Mouse (Mus musculus): ENCODE results near the gene Gm3409. TPM values are rescaled to one million over a fixed set of nuclear protein-coding genes. Genes with fewer than 3 reads are reported as not detected.
"Not testable (repeated sequence)": the region's sequence is repeated elsewhere in the genome, so short reads cannot be mapped to it uniquely, and the experiment has no call there.

The Gm3409 gene
- polyA plus RNA-seq, 1 experiment = not detected

- Histone ChIP-seq H3K27ac (ENCODE audit: insufficient read depth, low read depth, low read length) (no peak overlapping the region), H3K4me1 (ENCODE audit: control insufficient read depth, insufficient read depth, insufficient read length, low read length) (no peaks in the 10 kb centered on the region), H3K4me3 (ENCODE audit: low read depth, low read length) (no peak overlapping the region), H3K27me3 (ENCODE audit: control insufficient read depth, insufficient read depth, low read length) (no peaks in the 10 kb centered on the region), H3K36me3 (ENCODE audit: control insufficient read depth, insufficient read depth, low read length) (no peaks in the 10 kb centered on the region)
- 63% methylated on average over 4 of the region's 4 CpGs for WGBS
- TF ChIP-seq CTCF (IDR thresholded peaks at IDR 0.05; ENCODE audit: extremely low read depth, insufficient read length, insufficient replicate concordance, low read depth, low read length) (peak; percentile 30; the same call in 1 of the 2 replicates), POLR2A (IDR thresholded peaks at IDR 0.05; ENCODE audit: low read depth, low read length) (no peak)
These were observed 29.6 kb downstream of the Gm3409 start for GRCm38 (mm10) chr5:146567054-146567453.

GRCm38 (mm10) chr5:146570179-146570578 lies 32.7 kb downstream of the Gm3409 start:
- H3K4me1 ChIP-seq (ENCODE audit: control insufficient read depth, insufficient read depth, insufficient read length, low read length); H3K4me3 ChIP-seq (ENCODE audit: low read depth, low read length); H3K36me3 ChIP-seq (ENCODE audit: control insufficient read depth, insufficient read depth, low read length); H3K27ac ChIP-seq (ENCODE audit: insufficient read depth, low read depth, low read length); H3K27me3 ChIP-seq (ENCODE audit: control insufficient read depth, insufficient read depth, low read length): not testable (repeated sequence)
- WGBS = 81% methylated on average over 6 of the region's 6 CpGs

- H3K36me3 ChIP-seq (ENCODE audit: control insufficient read depth, insufficient read depth, low read length); H3K4me3 ChIP-seq (ENCODE audit: low read depth, low read length); H3K27ac ChIP-seq (ENCODE audit: insufficient read depth, low read depth, low read length); H3K27me3 ChIP-seq (ENCODE audit: control insufficient read depth, insufficient read depth, low read length); H3K4me1 ChIP-seq (ENCODE audit: control insufficient read depth, insufficient read depth, insufficient read length, low read length): not testable (repeated sequence)
- WGBS = 37% methylated on average over 6 of the region's 6 CpGs
These were observed 34.6 kb downstream of the Gm3409 start for GRCm38 (mm10) chr5:146571830-146572734.

- not testable (repeated sequence) for H3K4me3 ChIP-seq (ENCODE audit: low read depth, low read length); H3K4me1 ChIP-seq (ENCODE audit: control insufficient read depth, insufficient read depth, insufficient read length, low read length); H3K27ac ChIP-seq (ENCODE audit: insufficient read depth, low read depth, low read length); H3K36me3 ChIP-seq (ENCODE audit: control insufficient read depth, insufficient read depth, low read length); H3K27me3 ChIP-seq (ENCODE audit: control insufficient read depth, insufficient read depth, low read length)
- WGBS = 89% methylated on average over 4 of the region's 4 CpGs
These were observed 35.2 kb downstream of the Gm3409 start for GRCm38 (mm10) chr5:146572735-146573042.

- Histone ChIP-seq H3K4me3 (ENCODE audit: low read depth, low read length) (no peak overlapping the region), H3K4me1 (ENCODE audit: control insufficient read depth, insufficient read depth, insufficient read length, low read length) (no peaks in the 10 kb centered on the region), H3K36me3 (ENCODE audit: control insufficient read depth, insufficient read depth, low read length) (no peaks in the 10 kb centered on the region), H3K27ac (ENCODE audit: insufficient read depth, low read depth, low read length) (no peak overlapping the region), H3K27me3 (ENCODE audit: control insufficient read depth, insufficient read depth, low read length) (no peaks in the 10 kb centered on the region)
- 82% methylated on average over 3 of the region's 3 CpGs for WGBS
- TF ChIP-seq CTCF (IDR thresholded peaks at IDR 0.05; ENCODE audit: extremely low read depth, insufficient read length, insufficient replicate concordance, low read depth, low read length) (no peak), POLR2A (IDR thresholded peaks at IDR 0.05; ENCODE audit: low read depth, low read length) (no peak)
These were observed 39.2 kb downstream of the Gm3409 start for GRCm38 (mm10) chr5:146576668-146577067.

- peaks cover 22% of the 10 kb centered on the region for H3K27me3 ChIP-seq (ENCODE audit: control insufficient read depth, insufficient read depth, low read length)
- no peak overlapping the region for H3K4me3 ChIP-seq (ENCODE audit: low read depth, low read length)
These were observed 46.7 kb downstream of the Gm3409 start for GRCm38 (mm10) chr5:146584156-146584477.

GRCm38 (mm10) chr5:146584478-146585306 lies 47.2 kb downstream of the Gm3409 start, which contains the start of gene Gpr12:
Gpr12 (minus strand) TSS chr5:146585239.
- WGBS = 1% methylated on average over 64 of the region's 64 CpGs
- H3K36me3 ChIP-seq (ENCODE audit: control insufficient read depth, insufficient read depth, low read length) = no peaks in the 10 kb centered on the region
- peaks cover 22% of the 10 kb centered on the region for H3K27me3 ChIP-seq (ENCODE audit: control insufficient read depth, insufficient read depth, low read length)
- TF ChIP-seq CTCF (IDR thresholded peaks at IDR 0.05; ENCODE audit: extremely low read depth, insufficient read length, insufficient replicate concordance, low read depth, low read length) (no peak), POLR2A (IDR thresholded peaks at IDR 0.05; ENCODE audit: low read depth, low read length) (no peak)
- no peaks in the 10 kb centered on the region for H3K4me1 ChIP-seq (ENCODE audit: control insufficient read depth, insufficient read depth, insufficient read length, low read length)
- no peak within 1 kb of the TSS for H3K27ac ChIP-seq (ENCODE audit: insufficient read depth, low read depth, low read length)
- H3K4me3 ChIP-seq (ENCODE audit: low read depth, low read length) = peak within 1 kb of the TSS; percentile 27

More at GRCm38 (mm10) chr5:146584156-146584477, 46.7 kb downstream of the Gm3409 start:
- Histone ChIP-seq H3K36me3 (ENCODE audit: control insufficient read depth, insufficient read depth, low read length) (no peaks in the 10 kb centered on the region), H3K4me1 (ENCODE audit: control insufficient read depth, insufficient read depth, insufficient read length, low read length) (no peaks in the 10 kb centered on the region), H3K27ac (ENCODE audit: insufficient read depth, low read depth, low read length) (no peak overlapping the region)
- 5% methylated on average over 10 of the region's 10 CpGs for WGBS
- no peak for TF ChIP-seq POLR2A (IDR thresholded peaks at IDR 0.05; ENCODE audit: low read depth, low read length)
- no peak for TF ChIP-seq CTCF (IDR thresholded peaks at IDR 0.05; ENCODE audit: extremely low read depth, insufficient read length, insufficient replicate concordance, low read depth, low read length)

All from small intestine, adult 2 months (tissue).